In genomic region chr1:60961080-60961479, GRCm38 (mm10) we compare ENCODE assay signal across 8 mouse cellular contexts. TPM values are rescaled to one million over a fixed set of nuclear protein-coding genes. Genes with fewer than 3 reads are reported as not detected.
A peak's percentile ranks its signal among the peaks of the same experiment; 100 is the strongest.
DNase-seq lines count a peak whose midpoint lies in the region; ATAC-seq lines count a peak whose summit lies in the region.

No protein-coding gene starts in this region.

- ATAC-seq in hindbrain, embryonic 11.5 days (ENCODE audit: low FRiP score), result no peak
- ATAC-seq in hindbrain, embryonic 13.5 days (ENCODE audit: low FRiP score), result no peak
- ATAC-seq in heart, embryonic 14.5 days (ENCODE audit: insufficient number of reproducible peaks, insufficient read depth, low FRiP score, low read depth), result no peak

- no peak overlapping the region for H3K4me3 ChIP-seq in hindbrain, embryonic 11.5 days (ENCODE audit: low read depth, low read length)
- no peak overlapping the region for H3K4me3 ChIP-seq in hindbrain, embryonic 13.5 days
- no peak overlapping the region for H3K4me3 ChIP-seq in heart, embryonic 14.5 days (ENCODE audit: control insufficient read depth in 1 of 2, insufficient read depth in 1 of 2, low read depth in 1 of 2, low read length in 2 of 2)

- no peak overlapping the region for H3K27ac ChIP-seq in hindbrain, embryonic 11.5 days (ENCODE audit: low read depth, low read length)
- no peak overlapping the region for H3K27ac ChIP-seq in hindbrain, embryonic 13.5 days
- H3K27ac ChIP-seq in heart, embryonic 14.5 days (replicated peaks in 1 of 2; ENCODE audit: control insufficient read depth in 1 of 2, insufficient read depth in 1 of 2, low read depth in 2 of 2, low read length in 2 of 2), result peak overlapping the region; percentile 28 to 82

- H3K36me3 ChIP-seq in hindbrain, embryonic 11.5 days (ENCODE audit: control insufficient read depth, insufficient read depth, low read length), result no peaks in the 10 kb centered on the region
- H3K36me3 ChIP-seq in hindbrain, embryonic 13.5 days, result no peaks in the 10 kb centered on the region
- H3K36me3 ChIP-seq in heart, embryonic 14.5 days (ENCODE audit: control insufficient read depth, insufficient read depth, low read length), result no peaks in the 10 kb centered on the region

- H3K9me3 ChIP-seq in hindbrain, embryonic 11.5 days (ENCODE audit: control insufficient read depth, low read length), result no peaks in the 10 kb centered on the region
- H3K9me3 ChIP-seq in hindbrain, embryonic 13.5 days, result no peaks in the 10 kb centered on the region
- H3K9me3 ChIP-seq in heart, embryonic 14.5 days (ENCODE audit: control insufficient read depth, low read length), result no peaks in the 10 kb centered on the region

- H3K4me2 ChIP-seq in hindbrain, embryonic 11.5 days (replicated peaks; ENCODE audit: low read depth, low read length), result no peak overlapping the region
- H3K4me2 ChIP-seq in hindbrain, embryonic 13.5 days, result no peak overlapping the region
- H3K4me2 ChIP-seq in heart, embryonic 14.5 days (ENCODE audit: low read length), result peak overlapping the region; percentile 40; the same call in 1 of the 2 replicates

- no peaks in the 10 kb centered on the region for H3K27me3 ChIP-seq in hindbrain, embryonic 11.5 days (ENCODE audit: control insufficient read depth, insufficient read depth, low read length)
- H3K27me3 ChIP-seq in hindbrain, embryonic 13.5 days, result no peaks in the 10 kb centered on the region
- no peaks in the 10 kb centered on the region for H3K27me3 ChIP-seq in heart, embryonic 14.5 days (ENCODE audit: control insufficient read depth, insufficient read depth, low read length)

- WGBS in hindbrain, embryonic 11.5 days, result 26% methylated on average over 4 of the region's 4 CpGs
- 30% methylated on average over 4 of the region's 4 CpGs for WGBS in hindbrain, embryonic 13.5 days
- WGBS in heart, embryonic 14.5 days, result 12% methylated on average over 4 of the region's 4 CpGs
- 19% methylated on average over 4 of the region's 4 CpGs for WGBS in large intestine, adult 2 months

- H3K9ac ChIP-seq in hindbrain, embryonic 11.5 days (ENCODE audit: low read depth, low read length), result no peak overlapping the region
- no peak overlapping the region for H3K9ac ChIP-seq in hindbrain, embryonic 13.5 days
- H3K9ac ChIP-seq in heart, embryonic 14.5 days (ENCODE audit: low read length), result no peak overlapping the region

- H3K4me1 ChIP-seq in hindbrain, embryonic 11.5 days (replicated peaks; ENCODE audit: control insufficient read depth, insufficient read depth, low read length), result no peaks in the 10 kb centered on the region
- H3K4me1 ChIP-seq in hindbrain, embryonic 13.5 days (replicated peaks), result no peaks in the 10 kb centered on the region
- peaks cover 7 to 12% of the 10 kb centered on the region in 2 experiments for H3K4me1 ChIP-seq in heart, embryonic 14.5 days (ENCODE audit: control insufficient read depth in 2 of 2, insufficient read depth in 2 of 2, low read length in 2 of 2)

- DNase-seq in hindbrain, embryonic 11.5 days (ENCODE audit: low spot score), result peak; percentile 68
- DNase-seq in WW6 (ENCODE audit: low read depth, low spot score), result peak; percentile 16
- DNase-seq in embryo, embryonic 11.5 days (ENCODE audit: low read depth, low spot score), result peak; percentile 46
- peak; percentile 7 for DNase-seq in large intestine, adult 2 months (ENCODE audit: low read depth, low spot score)
- DNase-seq in lung, postnatal 14 days, result peak; percentile 78
- peak; percentile 76 for DNase-seq in telencephalon, adult 2 months (ENCODE audit: low read depth, low spot score)

RNA-seq across cellular contexts. Expression of gene Icos, which starts 16.6 kb away (rescaled TPM):
- 0.08 and 0.25 TPM in 2 replicates for polyA plus RNA-seq in hindbrain, embryonic 11.5 days (2014; fragmentation: Nextera tagmentation; extraction: Ambion mirVana)
- 0.08 and 0.49 TPM in 2 replicates for polyA plus RNA-seq in hindbrain, embryonic 13.5 days (2015; fragmentation: Nextera tagmentation; extraction: Ambion mirVana)
- polyA plus RNA-seq in heart, embryonic 14.5 days (2014; fragmentation: Nextera tagmentation; extraction: Ambion mirVana), result 0.18 and 0.36 TPM in 2 replicates
- 0.78 and 0.97 TPM in 2 replicates for polyA plus RNA-seq in large intestine, adult 2 months (2012; rRNA removed)

Comparison
In these comparisons a context has a peak if more than half of its experiments do, and no peak if none do; other contexts are left out.
1. DNase-seq: peak in every context shown above with its lines; median percentile 78 in lung, postnatal 14 days; 76 in telencephalon, adult 2 months; 68 in hindbrain, embryonic 11.5 days; 46 in embryo, embryonic 11.5 days; 16 in WW6; 7 in large intestine, adult 2 months.
2. H3K27ac ChIP-seq: peak in heart, embryonic 14.5 days (2 of 2); none in hindbrain, embryonic 11.5 days (single experiment) and hindbrain, embryonic 13.5 days (single experiment).